Mouse (Mus musculus): ENCODE measurements at regions not wholly inside any gene's neighbourhood (a gene's known extent, or its start where the extent isn't known, plus 50 kb on each side); places are given as distances from the start of the nearest gene placed in this dataset.

- Histone ChIP-seq H3K27ac (replicated peaks; ENCODE audit: low read depth, low read length) (no peak overlapping the region), H3K9ac (ENCODE audit: low read depth, low read length, severe bottlenecking) (no peak overlapping the region), H3K27me3 (ENCODE audit: control insufficient read depth, insufficient read depth, low read length) (peaks cover 13% of the 10 kb centered on the region; the same call in 1 of the 2 replicates), H3K4me1 (ENCODE audit: control insufficient read depth, insufficient read depth, low read length) (peaks cover 3% of the 10 kb centered on the region), H3K4me2 (replicated peaks; ENCODE audit: low read depth, low read length, severe bottlenecking) (no peak overlapping the region), H3K36me3 (ENCODE audit: control insufficient read depth, insufficient read depth, low read length) (no peaks in the 10 kb centered on the region), H3K4me3 (replicated peaks; ENCODE audit: low read length) (no peak overlapping the region), H3K9me3 (ENCODE audit: control insufficient read depth, low read length) (no peaks in the 10 kb centered on the region)
- DNase-seq (ENCODE audit: low spot score) (no peak), ATAC-seq (ENCODE audit: low FRiP score, low read depth) (no peak)
- TF ChIP-seq POLR2A (IDR thresholded peaks at IDR 0.05; ENCODE audit: borderline replicate concordance, extremely low read depth, insufficient read depth, insufficient read length) = no peak
- 55% methylated on average over 3 of the region's 3 CpGs for WGBS
Observed at GRCm38 (mm10) chr1:57206496-57206895, 170.9 kb upstream of the 1700066M21Rik start.

- Histone ChIP-seq H3K4me2 (replicated peaks; ENCODE audit: low read depth, low read length, severe bottlenecking) (no peak overlapping the region), H3K4me1 (ENCODE audit: control insufficient read depth, insufficient read depth, low read length) (peaks cover 3% of the 10 kb centered on the region), H3K9ac (ENCODE audit: low read depth, low read length, severe bottlenecking) (no peak overlapping the region), H3K36me3 (ENCODE audit: control insufficient read depth, insufficient read depth, low read length) (no peaks in the 10 kb centered on the region), H3K4me3 (replicated peaks; ENCODE audit: low read length) (no peak overlapping the region), H3K27me3 (ENCODE audit: control insufficient read depth, insufficient read depth, low read length) (peaks cover 12% of the 10 kb centered on the region; the same call in 1 of the 2 replicates), H3K9me3 (ENCODE audit: control insufficient read depth, low read length) (no peaks in the 10 kb centered on the region), H3K27ac (replicated peaks; ENCODE audit: low read depth, low read length) (no peak overlapping the region)
- no peak for TF ChIP-seq POLR2A (IDR thresholded peaks at IDR 0.05; ENCODE audit: borderline replicate concordance, extremely low read depth, insufficient read depth, insufficient read length)
- 15% methylated on average over 1 of the region's 1 CpGs for WGBS
- ATAC-seq (ENCODE audit: low FRiP score, low read depth) = no peak
- DNase-seq (ENCODE audit: low spot score) = no peak
Observed at GRCm38 (mm10) chr1:57206944-57207343, 170.5 kb upstream of the 1700066M21Rik start.

GRCm38 (mm10) chr1:57208415-57208814, 169.0 kb upstream of the 1700066M21Rik start:
- no peak for ATAC-seq (ENCODE audit: low FRiP score, low read depth)
- Histone ChIP-seq H3K9me3 (ENCODE audit: control insufficient read depth, low read length) (no peaks in the 10 kb centered on the region), H3K27me3 (ENCODE audit: control insufficient read depth, insufficient read depth, low read length) (peaks cover 5% of the 10 kb centered on the region; the same call in 1 of the 2 replicates), H3K4me1 (ENCODE audit: control insufficient read depth, insufficient read depth, low read length) (peaks cover 3% of the 10 kb centered on the region), H3K4me2 (replicated peaks; ENCODE audit: low read depth, low read length, severe bottlenecking) (no peak overlapping the region), H3K36me3 (ENCODE audit: control insufficient read depth, insufficient read depth, low read length) (no peaks in the 10 kb centered on the region), H3K27ac (replicated peaks; ENCODE audit: low read depth, low read length) (no peak overlapping the region), H3K4me3 (replicated peaks; ENCODE audit: low read length) (no peak overlapping the region), H3K9ac (ENCODE audit: low read depth, low read length, severe bottlenecking) (no peak overlapping the region)
- WGBS = 74% methylated on average over 9 of the region's 9 CpGs
- TF ChIP-seq POLR2A (IDR thresholded peaks at IDR 0.05; ENCODE audit: borderline replicate concordance, extremely low read depth, insufficient read depth, insufficient read length) = no peak
- no peak for DNase-seq (ENCODE audit: low spot score)

GRCm38 (mm10) chr1:57209281-57209680, 168.1 kb upstream of the 1700066M21Rik start:
- H3K4me2 ChIP-seq (replicated peaks; ENCODE audit: low read depth, low read length, severe bottlenecking) = no peak overlapping the region
- no peak overlapping the region for H3K4me3 ChIP-seq (replicated peaks; ENCODE audit: low read length)
- DNase-seq (ENCODE audit: low spot score) (no peak), ATAC-seq (ENCODE audit: low FRiP score, low read depth) (no peak)
- no peaks in the 10 kb centered on the region for H3K36me3 ChIP-seq (ENCODE audit: control insufficient read depth, insufficient read depth, low read length)
- no peak for TF ChIP-seq POLR2A (IDR thresholded peaks at IDR 0.05; ENCODE audit: borderline replicate concordance, extremely low read depth, insufficient read depth, insufficient read length)
- no peak overlapping the region for H3K9ac ChIP-seq (ENCODE audit: low read depth, low read length, severe bottlenecking)
- peaks cover 3% of the 10 kb centered on the region for H3K4me1 ChIP-seq (ENCODE audit: control insufficient read depth, insufficient read depth, low read length)
- H3K27me3 ChIP-seq (ENCODE audit: control insufficient read depth, insufficient read depth, low read length) = peaks cover 2% of the 10 kb centered on the region; the same call in 1 of the 2 replicates
- 61% methylated on average over 2 of the region's 2 CpGs for WGBS
- H3K9me3 ChIP-seq (ENCODE audit: control insufficient read depth, low read length) = no peaks in the 10 kb centered on the region
- no peak overlapping the region for H3K27ac ChIP-seq (replicated peaks; ENCODE audit: low read depth, low read length)

- WGBS = 69% methylated on average over 2 of the region's 2 CpGs
- Histone ChIP-seq H3K9ac (ENCODE audit: low read depth, low read length, severe bottlenecking) (no peak overlapping the region), H3K4me3 (replicated peaks; ENCODE audit: low read length) (no peak overlapping the region), H3K27ac (replicated peaks; ENCODE audit: low read depth, low read length) (no peak overlapping the region), H3K27me3 (ENCODE audit: control insufficient read depth, insufficient read depth, low read length) (no peaks in the 10 kb centered on the region), H3K4me1 (ENCODE audit: control insufficient read depth, insufficient read depth, low read length) (no peaks in the 10 kb centered on the region), H3K4me2 (replicated peaks; ENCODE audit: low read depth, low read length, severe bottlenecking) (no peak overlapping the region), H3K9me3 (ENCODE audit: control insufficient read depth, low read length) (no peaks in the 10 kb centered on the region), H3K36me3 (ENCODE audit: control insufficient read depth, insufficient read depth, low read length) (no peaks in the 10 kb centered on the region)
- no peak for TF ChIP-seq POLR2A (IDR thresholded peaks at IDR 0.05; ENCODE audit: borderline replicate concordance, extremely low read depth, insufficient read depth, insufficient read length)
- no peak for ATAC-seq (ENCODE audit: low FRiP score, low read depth)
- no peak for DNase-seq (ENCODE audit: low spot score)
Observed at GRCm38 (mm10) chr1:57211046-57211445, 166.4 kb upstream of the 1700066M21Rik start.

GRCm38 (mm10) chr1:57213428-57213874, 164.0 kb upstream of the 1700066M21Rik start:
- no peak for ATAC-seq (ENCODE audit: low FRiP score, low read depth)
- TF ChIP-seq POLR2A (IDR thresholded peaks at IDR 0.05; ENCODE audit: borderline replicate concordance, extremely low read depth, insufficient read depth, insufficient read length) = no peak
- Histone ChIP-seq H3K9me3 (ENCODE audit: control insufficient read depth, low read length) (no peaks in the 10 kb centered on the region), H3K27me3 (ENCODE audit: control insufficient read depth, insufficient read depth, low read length) (no peaks in the 10 kb centered on the region), H3K9ac (ENCODE audit: low read depth, low read length, severe bottlenecking) (no peak overlapping the region), H3K4me2 (replicated peaks; ENCODE audit: low read depth, low read length, severe bottlenecking) (no peak overlapping the region), H3K36me3 (ENCODE audit: control insufficient read depth, insufficient read depth, low read length) (no peaks in the 10 kb centered on the region), H3K4me3 (replicated peaks; ENCODE audit: low read length) (no peak overlapping the region), H3K4me1 (ENCODE audit: control insufficient read depth, insufficient read depth, low read length) (peaks cover 4% of the 10 kb centered on the region), H3K27ac (replicated peaks; ENCODE audit: low read depth, low read length) (no peak overlapping the region)
- 46% methylated on average over 16 of the region's 16 CpGs for WGBS
- DNase-seq (ENCODE audit: low spot score) = no peak

Measured in limb, embryonic 14.5 days (tissue).